Mouse (Mus musculus): ENCODE results near the gene Cytip. TPM values are rescaled to one million over a fixed set of nuclear protein-coding genes. Genes with fewer than 3 reads are reported as not detected.

The Cytip gene
- polyA plus RNA-seq, 1 experiment from 2014 or later, result 1.5 TPM

Other genes with a start within 250 kb of the Cytip start
- gene Galnt5, start 197.6 kb downstream of the Cytip start, polyA plus RNA-seq (2015; fragmentation: Nextera tagmentation; extraction: Ambion mirVana), result 1.3 and 1.4 TPM in 2 replicates
- gene Ermn, start 142.7 kb downstream of the Cytip start, polyA plus RNA-seq (2015; fragmentation: Nextera tagmentation; extraction: Ambion mirVana), result not detected in 2 replicates
- gene Acvr1c, start 162.4 kb upstream of the Cytip start, polyA plus RNA-seq (2015; fragmentation: Nextera tagmentation; extraction: Ambion mirVana), result 0.30 and 0.35 TPM in 2 replicates

Data from kidney, embryonic 16.5 days (tissue).